Mouse (Mus musculus): ENCODE measurements at regions not wholly inside any gene's neighbourhood (a gene's known extent, or its start where the extent isn't known, plus 50 kb on each side); places are given as distances from the start of the nearest gene placed in this dataset.

- TF ChIP-seq CTCF (conservative IDR thresholded peaks at IDR 0.05; ENCODE audit: insufficient read depth, insufficient read length, low read depth, low read length) (no peak), POLR2A (IDR thresholded peaks at IDR 0.05; ENCODE audit: low read depth, low read length) (no peak)
Measured at GRCm38 (mm10) chr9:23167056-23167591, 55.8 kb upstream of the Bmper start.

All from kidney, adult 2 months (tissue).